Mouse (Mus musculus) kidney, adult 2 months (tissue): Measurements from ENCODE around the gene 2310033P09Rik.

Source experiments
- CTCF ChIP-seq: fragments of 200-500 bp; conservative IDR thresholded peaks from 2 replicates; pipeline ENCODE4 v1.5.1; 2011; ENCODE audit warnings: low read depth, mild to moderate bottlenecking, control low read depth, low read length, moderate library complexity, mixed read lengths; ENCODE audit not compliant: insufficient read depth, insufficient read length
- POLR2A ChIP-seq: fragments of 200-500 bp; IDR thresholded peaks from one replicate; pipeline ENCODE4 v1.6.1; 2011; ENCODE audit warnings: low read depth, low read length, control low read depth

GRCm38 (mm10) chr11:59192059-59192386 is 16.1 kb upstream of the 2310033P09Rik start, which contains the start of gene Guk1:
- no peak for TF ChIP-seq CTCF
- no peak for TF ChIP-seq POLR2A
